Mouse (Mus musculus): ENCODE results near the gene Gm26920. TPM values are rescaled to one million over a fixed set of nuclear protein-coding genes. Genes with fewer than 3 reads are reported as not detected.

Gm26920 gene
- polyA plus RNA-seq, 1 experiment from 2014 or later, result 0.07 TPM

- Histone ChIP-seq H3K36me3 (ENCODE audit: insufficient read depth, low read length) (no peaks in the 10 kb centered on the region), H3K4me2 (replicated peaks; ENCODE audit: low read depth, low read length) (peak within 1 kb of the TSS; percentile 58), H3K27me3 (replicated peaks; ENCODE audit: insufficient read depth, low read length) (no peaks in the 10 kb centered on the region), H3K9me3 (ENCODE audit: low read length) (no peaks in the 10 kb centered on the region), H3K9ac (replicated peaks; ENCODE audit: low read depth) (peak within 1 kb of the TSS; percentile 75), H3K27ac (ENCODE audit: low read length) (peak within 1 kb of the TSS; percentile 93), H3K4me1 (ENCODE audit: insufficient read depth, low read depth, low read length) (no peaks in the 10 kb centered on the region), H3K4me3 (ENCODE audit: low read depth, low read length) (peak within 1 kb of the TSS; percentile 76)
- WGBS, result under 1% methylated on average over 26 of the region's 26 CpGs
- peak; percentile 49; the same call in 1 of the 2 replicates for TF ChIP-seq EP300 (IDR thresholded peaks at IDR 0.05)
- peak; percentile 38 for TF ChIP-seq CTCF (IDR thresholded peaks at IDR 0.05)
- peak; percentile 99 for DNase-seq (ENCODE audit: low spot score)
- ATAC-seq, result peak; percentile 86
These were observed 4.6 kb upstream of the Gm26920 start, which contains the start of gene Zfp260 for GRCm38 (mm10) chr7:30094646-30095429. TSS of gene Zfp260 (plus strand) at chr7:30094777.

- H3K9me3 ChIP-seq (ENCODE audit: low read length), result no peaks in the 10 kb centered on the region
- H3K9ac ChIP-seq (replicated peaks; ENCODE audit: low read depth), result no peak overlapping the region
- no peak overlapping the region for H3K4me3 ChIP-seq (ENCODE audit: low read depth, low read length)
- 67% methylated on average over 6 of the region's 6 CpGs for WGBS
- no peaks in the 10 kb centered on the region for H3K27me3 ChIP-seq (replicated peaks; ENCODE audit: insufficient read depth, low read length)
- peak overlapping the region; percentile 58 for H3K4me2 ChIP-seq (replicated peaks; ENCODE audit: low read depth, low read length)
- no peak for ATAC-seq
- H3K36me3 ChIP-seq (ENCODE audit: insufficient read depth, low read length), result no peaks in the 10 kb centered on the region
- no peak overlapping the region for H3K27ac ChIP-seq (ENCODE audit: low read length)
- no peak for TF ChIP-seq EP300 (IDR thresholded peaks at IDR 0.05)
- no peak for TF ChIP-seq CTCF (IDR thresholded peaks at IDR 0.05)
- DNase-seq (ENCODE audit: low spot score), result no peak
- H3K4me1 ChIP-seq (ENCODE audit: insufficient read depth, low read depth, low read length), result 0 out of 2 replicates have a peak, but pooled peaks cover 3% of the 10 kb centered on the region
These were observed 3.8 kb upstream of the Gm26920 start for GRCm38 (mm10) chr7:30093918-30094415.

GRCm38 (mm10) chr7:30092666-30093065 lies 2.5 kb upstream of the Gm26920 start:
- Histone ChIP-seq H3K4me2 (replicated peaks; ENCODE audit: low read depth, low read length) (no peak overlapping the region), H3K27ac (ENCODE audit: low read length) (no peak overlapping the region), H3K36me3 (ENCODE audit: insufficient read depth, low read length) (no peaks in the 10 kb centered on the region), H3K4me1 (ENCODE audit: insufficient read depth, low read depth, low read length) (0 out of 2 replicates have a peak, but pooled peaks cover 3% of the 10 kb centered on the region), H3K27me3 (replicated peaks; ENCODE audit: insufficient read depth, low read length) (no peaks in the 10 kb centered on the region), H3K4me3 (ENCODE audit: low read depth, low read length) (no peak overlapping the region), H3K9me3 (ENCODE audit: low read length) (no peaks in the 10 kb centered on the region), H3K9ac (replicated peaks; ENCODE audit: low read depth) (no peak overlapping the region)
- TF ChIP-seq EP300 (IDR thresholded peaks at IDR 0.05), result no peak
- no peak for TF ChIP-seq CTCF (IDR thresholded peaks at IDR 0.05)
- DNase-seq (ENCODE audit: low spot score) (no peak), ATAC-seq (no peak)
- 75% methylated on average over 9 of the region's 9 CpGs for WGBS

GRCm38 (mm10) chr7:30090970-30091585 lies 868 bp upstream of the Gm26920 start:
- DNase-seq (ENCODE audit: low spot score) (peak; percentile 73), ATAC-seq (no peak)
- no peak overlapping the region for H3K9ac ChIP-seq (replicated peaks; ENCODE audit: low read depth)

GRCm38 (mm10) chr7:30089405-30089804 lies 805 bp downstream of the Gm26920 start:
- TF ChIP-seq EP300 (IDR thresholded peaks at IDR 0.05) (no peak), CTCF (IDR thresholded peaks at IDR 0.05) (no peak)
- Histone ChIP-seq H3K27me3 (replicated peaks; ENCODE audit: insufficient read depth, low read length) (no peaks in the 10 kb centered on the region), H3K9ac (replicated peaks; ENCODE audit: low read depth) (peak overlapping the region; percentile 46), H3K4me3 (ENCODE audit: low read depth, low read length) (peak overlapping the region; percentile 54; the same call in 1 of the 2 replicates), H3K4me2 (replicated peaks; ENCODE audit: low read depth, low read length) (peak overlapping the region; percentile 81), H3K27ac (ENCODE audit: low read length) (no peak overlapping the region), H3K4me1 (ENCODE audit: insufficient read depth, low read depth, low read length) (0 out of 2 replicates have a peak, but pooled peaks cover 3% of the 10 kb centered on the region), H3K36me3 (ENCODE audit: insufficient read depth, low read length) (no peaks in the 10 kb centered on the region; the same call in 1 of the 2 replicates), H3K9me3 (ENCODE audit: low read length) (no peaks in the 10 kb centered on the region)
- ATAC-seq (no peak), DNase-seq (ENCODE audit: low spot score) (no peak)
- 18% methylated on average over 6 of the region's 6 CpGs for whole genome bisulfite sequencing

More at GRCm38 (mm10) chr7:30090970-30091585, 868 bp upstream of the Gm26920 start:
- WGBS, result 8% methylated on average over 9 of the region's 9 CpGs
- Histone ChIP-seq H3K4me1 (ENCODE audit: insufficient read depth, low read depth, low read length) (0 out of 2 replicates have a peak, but pooled peaks cover 3% of the 10 kb centered on the region), H3K27ac (ENCODE audit: low read length) (peak overlapping the region; percentile 43; the same call in 1 of the 2 replicates), H3K4me3 (ENCODE audit: low read depth, low read length) (peak overlapping the region; percentile 54), H3K27me3 (replicated peaks; ENCODE audit: insufficient read depth, low read length) (no peaks in the 10 kb centered on the region), H3K4me2 (replicated peaks; ENCODE audit: low read depth, low read length) (peak overlapping the region; percentile 81), H3K9me3 (ENCODE audit: low read length) (no peaks in the 10 kb centered on the region), H3K36me3 (ENCODE audit: insufficient read depth, low read length) (no peaks in the 10 kb centered on the region; the same call in 1 of the 2 replicates)
- TF ChIP-seq EP300 (IDR thresholded peaks at IDR 0.05), result no peak
- TF ChIP-seq CTCF (IDR thresholded peaks at IDR 0.05), result peak; percentile 74

- WGBS, result 83% methylated on average over 9 of the region's 9 CpGs
- H3K4me3 ChIP-seq (ENCODE audit: low read depth, low read length), result no peak overlapping the region
- ATAC-seq, result no peak
These were observed 3.7 kb downstream of the Gm26920 start for GRCm38 (mm10) chr7:30086524-30086923.

More at GRCm38 (mm10) chr7:30086524-30086923, 3.7 kb downstream of the Gm26920 start:
- DNase-seq (ENCODE audit: low spot score), result no peak
- no peaks in the 10 kb centered on the region for H3K27me3 ChIP-seq (replicated peaks; ENCODE audit: insufficient read depth, low read length)
- H3K36me3 ChIP-seq (ENCODE audit: insufficient read depth, low read length), result no peaks in the 10 kb centered on the region; the same call in 1 of the 2 replicates
- H3K9ac ChIP-seq (replicated peaks; ENCODE audit: low read depth), result no peak overlapping the region
- no peak overlapping the region for H3K27ac ChIP-seq (ENCODE audit: low read length)
- no peaks in the 10 kb centered on the region for H3K9me3 ChIP-seq (ENCODE audit: low read length)
- no peak for TF ChIP-seq EP300 (IDR thresholded peaks at IDR 0.05)
- TF ChIP-seq CTCF (IDR thresholded peaks at IDR 0.05), result no peak
- 0 out of 2 replicates have a peak, but pooled peaks cover 3% of the 10 kb centered on the region for H3K4me1 ChIP-seq (ENCODE audit: insufficient read depth, low read depth, low read length)
- no peak overlapping the region for H3K4me2 ChIP-seq (replicated peaks; ENCODE audit: low read depth, low read length)

All from lung, postnatal 0 days (tissue).